Mouse (Mus musculus) CH12F3 (cell line): ENCODE data around the gene Xkr7.

ENCODE experiments used
- in situ Hi-C: fragments of 300-500 bp; cut with MboI; formaldehyde crosslinking; loops from 2 replicates; pipeline ENCODE4 v1.14.3; 2020; ENCODE audit warnings: low sequenced_read_pairs

Xkr7 gene

GRCm38 (mm10) chr2:153032083-153032842 lies 611 bp downstream of the Xkr7 start:
- in situ Hi-C loops = no loop called here

DNA sequence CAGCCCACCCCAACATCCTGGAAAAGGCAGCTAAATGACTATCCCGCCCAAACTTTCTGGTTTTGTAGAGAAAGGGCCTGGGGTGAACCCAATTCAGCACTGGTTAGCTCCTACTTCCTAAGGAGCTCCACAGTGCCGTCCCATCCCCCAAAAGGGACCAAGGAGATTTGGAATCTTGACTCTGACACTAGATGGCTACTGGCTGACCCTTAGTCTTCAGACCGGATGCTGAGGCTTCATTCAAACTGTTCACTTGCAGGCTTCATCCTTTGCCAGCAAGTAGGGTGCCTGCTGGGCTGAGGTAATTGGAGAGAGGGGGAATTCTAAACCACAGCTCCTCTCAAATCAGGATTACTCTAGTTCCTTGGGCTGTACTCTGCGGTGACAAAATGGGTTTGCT lies 1.3 kb downstream of the Xkr7 start:
- in situ Hi-C loops = no loop called here

DNA sequence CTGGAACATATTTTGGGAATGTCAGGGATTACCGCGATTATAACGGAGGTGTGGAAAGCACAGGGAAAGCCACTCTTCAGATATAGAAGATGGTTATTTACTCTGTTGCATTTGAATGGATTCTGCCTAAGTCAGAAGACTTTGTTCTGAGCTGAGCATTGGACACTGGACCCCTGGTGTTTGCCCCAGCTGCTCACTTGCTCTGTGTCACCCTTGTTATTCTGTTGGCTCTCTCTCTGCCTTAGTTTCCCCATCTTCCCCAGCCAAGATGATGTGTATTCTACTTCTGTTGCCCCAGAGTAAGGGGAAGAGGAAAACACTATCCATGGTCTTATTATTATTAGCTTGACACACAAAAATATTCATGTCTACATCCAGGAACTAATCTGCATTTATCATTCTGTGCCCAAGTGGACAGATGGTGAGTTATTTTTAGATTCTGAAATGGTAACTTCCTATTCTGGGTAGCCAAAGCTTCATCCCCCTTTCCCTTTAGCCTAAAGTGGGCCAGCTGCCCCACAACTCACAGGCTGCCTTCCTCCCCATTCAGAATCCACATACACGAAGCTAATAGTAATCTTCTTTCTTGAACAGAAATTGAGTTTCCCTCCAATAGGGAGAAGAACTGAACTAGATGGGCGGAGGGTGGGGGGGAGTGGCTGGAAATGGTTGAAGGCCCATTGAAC lies 2.0 kb downstream of the Xkr7 start:
- in situ Hi-C loops = no loop called here

DNA sequence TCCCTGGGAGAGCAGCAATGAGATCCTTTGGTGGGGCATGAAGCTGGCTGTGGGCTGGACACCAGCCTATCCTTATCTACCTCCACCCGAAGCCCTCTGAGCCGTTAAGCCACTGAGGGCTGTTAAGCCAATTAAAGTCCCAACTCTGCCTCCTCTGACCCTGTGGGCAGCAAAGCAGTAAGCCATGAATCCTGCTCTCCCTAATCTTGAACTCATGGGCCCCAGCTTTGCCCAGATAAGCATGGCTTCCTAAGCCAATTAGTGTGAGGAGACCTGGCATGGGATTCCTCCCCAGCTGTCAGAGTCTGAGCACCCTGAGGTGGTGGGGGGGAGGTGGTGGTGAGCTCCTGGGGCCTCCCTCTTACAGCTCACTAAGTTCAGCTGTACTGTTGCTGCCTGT lies 5.0 kb downstream of the Xkr7 start:
- in situ Hi-C loops = no loop called here

DNA sequence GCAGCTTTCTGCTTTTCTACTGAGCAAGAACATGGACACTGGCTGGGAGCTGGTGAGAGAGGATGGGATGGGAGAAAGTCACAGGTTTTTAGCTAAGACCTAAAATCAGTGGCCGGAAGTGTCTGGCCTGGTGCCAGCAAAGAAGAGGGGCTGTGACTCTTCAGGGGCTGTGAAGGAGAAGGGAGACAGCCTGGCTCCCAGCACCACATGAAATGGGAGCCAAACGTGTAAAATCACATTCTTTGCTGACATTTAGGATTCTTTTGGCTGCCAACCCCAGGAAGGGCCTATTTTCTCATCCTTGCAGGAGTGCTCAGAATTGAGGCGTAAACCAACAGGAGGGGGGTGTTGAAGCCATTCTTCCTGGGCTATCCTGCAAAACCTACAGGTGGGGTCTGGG lies 12.2 kb downstream of the Xkr7 start:
- in situ Hi-C loops = no loop called here

- in situ Hi-C loops = no loop called here
Observed at GRCm38 (mm10) chr2:153045884-153046299, 14.2 kb downstream of the Xkr7 start.

GRCm38 (mm10) chr2:153047828-153048465 lies 16.3 kb downstream of the Xkr7 start:
- in situ Hi-C loops = no loop called here

DNA sequence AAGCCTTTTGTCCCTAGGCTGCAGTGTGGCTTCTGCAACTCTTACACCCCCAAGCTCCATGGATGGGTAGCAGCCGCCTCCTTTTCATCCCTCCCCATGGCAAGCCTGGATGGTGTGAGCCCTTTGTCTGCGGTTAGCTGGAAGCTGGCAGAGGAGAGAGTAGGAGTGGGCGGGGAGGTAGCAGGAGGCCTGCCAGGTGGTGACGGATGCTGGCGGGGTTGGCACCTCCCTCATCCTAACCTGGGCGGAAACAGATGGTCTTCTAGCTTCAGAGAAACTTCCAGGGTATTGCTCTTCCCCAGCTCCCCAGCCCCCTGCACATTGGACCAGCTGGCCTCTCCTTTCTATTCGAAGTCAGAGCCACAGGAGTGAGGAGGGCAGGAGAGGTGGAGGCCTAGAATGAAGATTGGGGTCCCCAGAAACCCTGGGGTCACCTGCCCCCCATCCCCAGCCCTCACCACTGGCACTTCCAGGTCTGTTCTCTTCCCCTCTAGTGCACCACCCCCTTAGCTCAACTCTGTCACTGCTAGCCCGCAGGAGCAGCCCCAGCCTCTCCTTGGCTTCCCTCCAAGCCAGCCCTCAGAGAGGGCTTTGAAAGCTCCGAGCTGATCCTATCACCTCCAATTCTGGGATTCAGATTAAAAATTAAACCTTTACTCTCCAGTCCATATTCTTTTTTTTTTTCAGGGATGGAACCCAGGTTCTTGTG lies 17.8 kb downstream of the Xkr7 start:
- in situ Hi-C loops = no loop called here

- in situ Hi-C loops = no loop called here
Observed at GRCm38 (mm10) chr2:153049997-153050358, 18.3 kb downstream of the Xkr7 start.

DNA sequence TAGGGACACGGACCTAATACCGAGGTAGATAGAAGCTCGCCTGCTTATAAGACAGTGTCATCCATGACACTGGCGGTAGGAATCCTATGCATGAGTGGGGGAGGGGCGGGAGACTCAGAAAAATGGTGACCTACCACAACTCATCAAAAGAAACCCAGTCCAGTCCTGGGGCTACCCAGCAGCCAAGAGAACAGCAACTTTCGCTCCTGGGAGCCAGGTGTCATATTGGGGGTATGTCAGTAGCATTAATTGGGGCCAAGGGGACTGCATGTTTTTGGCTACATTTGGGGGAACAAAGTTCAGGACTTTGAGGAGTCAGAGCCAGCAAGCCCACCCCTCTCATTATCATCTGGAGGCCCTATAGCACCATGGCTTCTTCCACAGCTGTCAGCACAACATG lies 19.4 kb downstream of the Xkr7 start:
- in situ Hi-C loops = no loop called here

- in situ Hi-C loops = no loop called here
Observed at GRCm38 (mm10) chr2:153051537-153051936, 19.9 kb downstream of the Xkr7 start.

DNA sequence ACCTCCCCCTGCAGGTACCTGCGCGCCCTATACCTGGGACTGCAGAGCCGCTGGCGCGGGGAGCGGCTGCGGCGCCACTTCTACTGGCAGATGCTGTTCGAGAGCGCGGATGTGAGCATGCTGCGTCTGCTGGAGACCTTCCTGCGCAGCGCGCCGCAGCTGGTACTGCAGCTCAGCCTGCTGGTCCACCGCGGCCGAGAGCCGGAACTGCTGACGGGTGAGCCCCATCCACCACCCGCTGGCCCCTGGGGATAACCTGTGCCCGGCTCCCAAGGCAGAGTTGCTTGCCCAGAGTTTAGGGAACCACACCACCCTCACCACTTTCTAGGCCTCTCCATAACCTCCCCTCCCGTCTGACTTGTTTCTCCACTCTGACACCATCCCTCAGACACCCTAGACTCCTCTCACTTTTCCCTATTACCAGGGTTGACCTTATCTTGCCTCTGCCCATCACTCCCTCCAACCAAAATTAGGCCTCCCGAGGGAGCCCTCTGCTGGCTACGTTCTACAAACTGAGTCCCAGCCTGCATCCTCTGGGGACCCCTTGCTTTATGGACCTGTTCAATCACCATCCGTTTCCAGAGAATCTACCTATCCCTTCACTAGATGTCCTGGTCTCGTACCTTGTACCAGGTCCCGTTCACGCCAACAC lies 21.2 kb downstream of the Xkr7 start:
- in situ Hi-C loops = no loop called here

DNA sequence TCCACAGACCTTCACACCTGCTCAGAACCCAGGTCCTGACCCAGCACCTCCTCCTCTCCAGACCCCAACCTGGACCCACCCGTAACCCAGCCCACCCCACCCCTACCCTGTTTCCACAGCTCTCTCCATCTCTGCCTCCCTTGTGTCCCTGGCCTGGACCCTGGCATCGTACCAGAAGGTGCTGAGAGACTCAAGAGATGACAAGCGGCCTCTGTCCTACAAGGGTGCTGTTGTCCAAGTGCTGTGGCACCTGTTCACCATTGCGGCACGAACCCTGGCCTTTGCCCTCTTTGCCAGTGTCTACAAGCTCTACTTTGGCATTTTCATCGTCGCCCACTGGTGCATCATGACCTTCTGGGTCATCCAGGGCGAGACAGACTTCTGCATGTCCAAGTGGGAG lies 22.2 kb downstream of the Xkr7 start:
- in situ Hi-C loops = no loop called here

DNA sequence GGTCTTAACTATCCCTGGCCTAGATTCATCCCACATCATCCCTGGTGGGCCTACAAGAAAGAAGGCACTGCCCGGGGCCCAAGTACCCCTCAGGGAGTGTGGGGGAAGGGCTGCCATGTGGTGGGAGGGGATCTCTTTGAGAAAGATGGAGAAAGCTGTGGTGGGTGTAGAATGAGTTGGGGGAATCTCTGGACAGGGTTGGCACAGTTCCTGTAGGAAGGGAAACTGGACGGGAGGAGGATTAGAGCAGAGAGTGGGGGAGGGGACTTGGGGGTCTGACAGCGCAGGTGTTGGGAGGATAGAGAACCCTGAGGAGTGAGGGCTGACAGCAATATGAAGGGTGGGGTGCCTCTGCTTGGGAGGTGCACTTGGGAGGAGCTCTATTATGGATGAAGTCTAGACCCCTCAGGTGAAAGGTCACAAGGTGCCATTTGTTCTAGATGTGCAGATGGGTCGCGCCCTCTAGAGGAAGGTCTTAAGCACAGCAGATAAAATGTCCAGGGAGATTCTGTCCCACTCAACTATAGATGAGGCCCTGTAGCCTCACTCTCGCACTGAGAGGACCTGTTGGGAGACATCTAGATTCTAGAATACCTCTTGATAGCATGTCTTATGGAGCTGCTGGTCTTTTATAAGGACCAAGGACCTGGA lies 23.7 kb downstream of the Xkr7 start:
- in situ Hi-C loops = no loop called here

DNA sequence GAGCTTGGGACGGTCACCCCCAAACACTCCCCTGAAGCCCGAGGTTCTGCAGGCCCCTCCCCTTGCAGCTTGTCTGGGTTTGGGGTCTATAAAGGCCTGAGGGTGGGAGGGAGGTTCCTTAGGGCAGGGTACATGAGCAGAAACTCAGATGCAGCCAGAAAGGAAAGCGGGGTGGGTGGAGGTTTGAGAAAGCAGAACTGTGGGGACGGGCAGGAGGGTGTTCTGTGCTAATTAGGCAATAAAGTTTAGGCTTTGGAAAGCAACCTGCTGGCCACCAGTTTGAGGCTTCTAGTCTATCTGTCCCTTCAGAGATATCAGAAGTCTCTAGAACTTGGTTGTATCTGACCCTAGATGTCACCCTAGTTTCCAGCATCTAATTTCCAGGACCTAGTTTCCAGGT lies 26.7 kb downstream of the Xkr7 start:
- in situ Hi-C loops = no loop called here

GRCm38 (mm10) chr2:153060216-153060615 lies 28.6 kb downstream of the Xkr7 start:
- in situ Hi-C loops = no loop called here

DNA sequence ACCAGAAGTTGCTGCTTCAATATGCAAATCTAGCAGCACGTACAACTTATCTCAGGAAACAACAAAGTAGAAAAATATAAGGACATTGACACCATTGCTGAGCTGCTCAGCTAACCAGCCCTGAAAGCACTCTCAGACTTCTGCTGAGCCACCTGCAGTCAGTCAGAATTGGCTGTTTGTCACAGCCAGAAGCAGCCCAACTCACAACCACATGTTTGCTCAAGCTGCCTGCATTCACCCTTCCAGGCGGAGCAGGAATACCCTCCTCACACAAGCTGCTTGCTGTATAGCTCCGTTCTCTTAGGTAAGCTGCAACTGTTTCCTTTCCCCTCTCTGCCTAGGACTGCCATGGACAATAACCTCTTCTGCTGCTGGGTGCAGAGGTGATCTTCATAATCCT lies 31.7 kb downstream of the Xkr7 start:
- in situ Hi-C loops = no loop called here

- in situ Hi-C loops = no loop called here
Observed at GRCm38 (mm10) chr2:153064190-153064970, 32.7 kb downstream of the Xkr7 start.

DNA sequence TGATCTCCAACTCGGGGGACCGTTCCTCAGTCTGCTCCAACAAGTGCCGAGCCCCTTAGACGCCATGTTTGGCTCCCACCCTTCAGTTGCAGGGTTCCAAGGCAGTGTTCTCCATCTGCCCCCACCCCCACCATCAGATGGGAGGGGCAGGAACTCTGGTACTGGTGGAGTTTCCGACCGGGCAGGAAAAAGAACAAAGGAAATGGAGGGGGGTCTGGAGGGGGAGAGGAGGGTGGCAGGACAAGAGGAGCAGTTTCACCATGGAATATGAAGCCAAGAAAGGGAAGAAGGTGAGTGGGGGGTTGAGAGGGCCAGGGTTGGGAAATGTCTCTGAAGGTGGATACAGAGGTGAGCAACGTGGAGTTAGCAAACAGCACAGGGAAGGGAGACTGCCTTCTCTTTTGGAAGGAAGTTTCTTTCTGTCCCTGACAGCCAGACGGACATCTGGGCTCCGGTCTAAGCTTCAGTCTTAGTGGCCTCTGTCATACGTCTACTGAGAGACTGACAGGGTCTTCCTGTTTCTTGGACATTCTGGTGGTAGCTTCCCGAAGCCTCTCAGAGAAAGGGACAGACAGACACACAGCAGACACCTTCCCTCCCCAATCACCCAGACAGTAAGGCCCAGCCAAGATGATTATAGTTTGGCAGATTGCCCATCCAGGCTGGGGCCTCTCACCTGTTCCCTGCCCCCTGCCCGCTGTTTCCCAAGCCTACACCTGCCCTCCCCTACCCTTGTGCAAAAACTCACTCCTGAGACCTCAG lies 34.3 kb downstream of the Xkr7 start, which contains the start of gene Ccm2l:
Gene Ccm2l, plus strand, starts transcription at position 209 of the 762 bp plus-strand sequence.
- in situ Hi-C loops = no loop called here
